Mouse (Mus musculus): ENCODE results near the gene Fcrlb.

Gene Fcrlb

DNA sequence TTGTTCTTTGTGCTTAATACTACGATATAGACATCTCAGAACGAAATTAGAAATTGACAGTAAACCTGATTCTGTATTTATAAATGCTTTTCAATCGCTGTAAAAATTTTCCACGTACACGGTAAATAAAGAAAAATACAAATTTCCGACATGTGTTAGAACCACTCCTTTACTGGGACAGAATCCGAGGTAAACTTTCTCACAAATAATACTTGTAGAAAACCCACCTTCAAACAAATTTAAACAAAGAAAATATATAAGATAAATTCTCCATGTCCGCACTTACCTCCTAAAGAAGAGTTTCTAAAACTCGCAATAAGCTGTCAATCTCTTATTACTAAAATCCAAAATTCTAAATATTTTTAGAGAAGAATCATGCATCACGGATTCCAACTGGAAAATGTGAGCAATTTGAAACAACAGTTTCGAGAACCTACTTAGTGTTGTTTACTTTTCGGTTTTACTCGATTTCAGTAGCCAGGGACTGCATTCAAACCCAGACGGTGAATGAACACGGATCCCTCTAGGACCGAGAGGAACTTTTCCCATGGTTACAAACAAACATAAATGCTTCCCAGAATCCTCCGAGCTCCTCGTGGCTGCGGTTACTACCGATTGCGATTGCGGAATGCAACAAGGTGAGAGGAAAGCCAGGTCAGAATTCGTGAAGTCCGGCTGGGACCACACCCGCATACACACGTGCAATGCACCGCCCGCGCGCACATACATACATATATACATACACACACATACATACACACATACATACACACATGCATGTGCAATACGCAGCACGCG is 44.4 kb downstream of the Fcrlb start:
- DNase-seq (ENCODE audit: low read depth, low spot score): peak; percentile 92

GRCm38 (mm10) chr1:170867691-170868105 is 45.0 kb downstream of the Fcrlb start, which contains the start of gene Atf6:
Gene Atf6, minus strand, starts transcription at chr1:170867771.
- peak; percentile 93 for DNase-seq (ENCODE audit: low read depth, low spot score)

- no peak for DNase-seq (ENCODE audit: low read depth, low spot score)
These were observed 45.6 kb downstream of the Fcrlb start for GRCm38 (mm10) chr1:170866992-170867690.

- no peak for DNase-seq (ENCODE audit: low read depth, low spot score)
These were observed 47.3 kb downstream of the Fcrlb start for GRCm38 (mm10) chr1:170865406-170865805.

- no peak for DNase-seq (ENCODE audit: low read depth, low spot score)
These were observed 48.0 kb downstream of the Fcrlb start for GRCm38 (mm10) chr1:170864754-170865153.

DNA sequence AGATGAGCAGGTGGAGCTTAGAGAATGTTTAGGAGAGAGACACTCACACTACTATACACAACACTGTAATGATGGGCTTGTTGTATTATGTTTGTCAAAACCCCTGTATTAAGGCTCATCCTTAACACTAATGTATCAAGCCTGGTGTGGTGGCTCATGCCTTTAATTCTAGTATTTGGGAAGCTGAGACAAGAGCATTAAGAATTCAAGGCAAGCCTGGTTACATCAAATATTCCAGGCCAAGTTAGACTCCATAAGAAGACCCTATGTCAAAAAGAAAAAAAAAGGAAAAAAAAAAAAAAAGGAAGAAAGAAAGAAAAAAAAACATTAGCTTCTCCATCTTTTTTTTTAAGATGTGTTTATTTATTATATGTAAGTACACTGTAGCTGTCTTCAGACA is 48.5 kb downstream of the Fcrlb start:
- DNase-seq (ENCODE audit: low read depth, low spot score): no peak

DNA sequence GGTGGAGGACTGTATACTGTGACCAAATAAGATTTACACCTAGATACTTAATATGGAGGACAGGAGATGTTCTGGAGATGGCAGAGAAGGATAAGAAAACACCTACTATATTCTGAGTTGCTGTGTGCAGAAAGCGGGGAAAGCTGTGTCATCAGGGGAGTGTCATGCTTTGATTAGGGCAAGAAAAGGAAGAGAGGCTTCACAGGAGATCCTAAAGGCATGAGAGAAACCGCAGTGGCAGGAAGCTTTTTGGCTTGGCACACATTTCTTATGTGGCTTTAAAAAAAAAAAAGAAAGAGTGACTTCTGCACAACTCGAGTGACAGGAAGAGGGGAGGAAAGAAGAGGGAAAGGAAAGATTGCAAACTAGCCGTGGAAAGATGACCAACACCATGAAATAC is 49.7 kb downstream of the Fcrlb start:
- DNase-seq (ENCODE audit: low read depth, low spot score): no peak

GRCm38 (mm10) chr1:170862435-170862717 is 50.4 kb downstream of the Fcrlb start:
- no peak for DNase-seq (ENCODE audit: low read depth, low spot score)

DNA sequence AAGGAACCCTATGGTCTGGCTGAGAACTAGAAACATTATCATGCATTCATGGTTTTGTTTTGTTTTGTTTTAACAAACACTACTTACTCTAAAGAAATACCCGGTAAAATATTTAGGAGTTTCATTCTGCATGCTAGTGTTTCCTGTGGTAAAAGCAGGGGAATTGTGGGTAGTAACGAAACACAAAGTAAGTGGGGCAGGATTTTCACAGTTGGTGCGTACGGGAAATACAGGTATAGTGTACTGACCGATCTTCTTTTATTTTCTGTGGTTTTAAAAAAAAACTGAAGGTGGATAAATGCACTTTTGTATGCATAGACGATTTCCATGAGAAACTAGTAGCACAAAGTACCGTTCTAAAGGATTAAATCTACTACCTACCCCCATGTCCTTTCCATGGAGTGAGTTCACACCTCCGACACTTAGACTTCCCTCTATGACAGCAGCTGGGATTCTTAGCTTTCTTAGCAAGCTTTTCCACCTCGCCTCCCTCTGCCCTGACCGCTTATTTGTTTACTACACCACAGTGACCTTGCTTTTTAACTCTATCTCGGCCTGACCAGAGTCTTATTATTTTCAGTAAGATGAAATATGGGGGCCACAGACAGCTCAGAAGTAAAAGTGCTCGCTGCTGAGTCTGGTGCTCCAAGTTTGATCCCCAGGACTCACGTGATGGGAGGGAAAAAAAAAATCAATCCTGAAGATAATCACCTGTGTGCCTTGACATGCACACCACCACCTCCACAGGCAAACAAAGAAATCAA is 50.9 kb downstream of the Fcrlb start:
- no peak for DNase-seq (ENCODE audit: low read depth, low spot score)

GRCm38 (mm10) chr1:170858872-170859271 is 53.9 kb downstream of the Fcrlb start:
- DNase-seq (ENCODE audit: low read depth, low spot score): no peak

DNA sequence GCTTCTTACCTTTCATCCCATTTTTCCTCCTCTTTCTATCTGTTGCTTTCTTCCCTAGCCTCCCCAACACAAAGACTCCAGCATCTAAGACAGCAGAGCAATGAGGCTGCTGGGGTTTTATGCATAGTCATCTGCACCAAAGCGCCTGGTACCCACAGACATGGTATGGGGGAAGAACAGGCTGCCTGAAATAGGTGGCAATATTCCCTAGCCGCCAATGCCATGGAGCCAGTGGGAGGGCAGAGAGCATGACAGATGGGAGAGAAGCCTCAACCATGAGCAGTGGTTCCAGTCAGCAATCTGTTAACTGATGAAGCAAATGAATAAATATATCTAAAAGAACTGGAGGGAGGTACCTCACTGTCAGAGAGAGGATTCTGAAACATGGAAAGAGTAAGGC is 55.4 kb downstream of the Fcrlb start:
- no peak for DNase-seq (ENCODE audit: low read depth, low spot score)
